Mouse (Mus musculus): ENCODE measurements at regions not wholly inside any gene's neighbourhood (a gene's known extent, or its start where the extent isn't known, plus 50 kb on each side); places are given as distances from the start of the nearest gene placed in this dataset.
A peak's percentile ranks its signal among the peaks of the same experiment; 100 is the strongest.

DNA sequence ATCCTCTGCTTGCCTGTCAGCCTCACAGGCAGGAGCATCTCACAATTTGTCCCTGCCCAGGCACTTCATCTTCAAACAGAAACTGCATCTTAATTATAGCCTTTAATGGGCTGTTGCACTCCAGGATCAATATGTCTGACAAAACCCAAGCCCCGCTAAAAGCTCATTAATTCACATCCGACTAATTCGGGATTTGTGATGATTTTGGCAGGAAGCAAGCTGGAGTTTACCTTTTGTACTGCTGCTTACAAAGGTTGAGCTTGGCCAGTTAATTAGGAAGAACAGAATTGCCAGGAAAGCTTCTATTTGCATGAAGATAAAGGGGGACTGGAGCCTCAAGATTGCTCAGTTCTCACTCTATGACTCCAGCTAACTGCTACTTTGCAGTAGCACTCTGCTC lies 596.6 kb upstream of the Sptlc3 start:
- Histone ChIP-seq H3K9me3 (ENCODE audit: control insufficient read depth, low read length) (no peaks in the 10 kb centered on the region), H3K27me3 (ENCODE audit: control insufficient read depth, insufficient read depth, low read length) (no peaks in the 10 kb centered on the region), H3K4me1 (ENCODE audit: control insufficient read depth, insufficient read depth, low read length) (no peaks in the 10 kb centered on the region), H3K4me2 (ENCODE audit: low read depth, low read length) (no peak overlapping the region), H3K9ac (replicated peaks; ENCODE audit: low read depth, low read length) (no peak overlapping the region), H3K36me3 (ENCODE audit: control insufficient read depth, insufficient read depth, low read length) (no peaks in the 10 kb centered on the region), H3K27ac (ENCODE audit: low read depth, low read length) (no peak overlapping the region), H3K4me3 (ENCODE audit: low read depth, low read length) (no peak overlapping the region)
- 12% methylated on average over 3 of the region's 3 CpGs for WGBS
- no peak for ATAC-seq (ENCODE audit: low read depth)

DNA sequence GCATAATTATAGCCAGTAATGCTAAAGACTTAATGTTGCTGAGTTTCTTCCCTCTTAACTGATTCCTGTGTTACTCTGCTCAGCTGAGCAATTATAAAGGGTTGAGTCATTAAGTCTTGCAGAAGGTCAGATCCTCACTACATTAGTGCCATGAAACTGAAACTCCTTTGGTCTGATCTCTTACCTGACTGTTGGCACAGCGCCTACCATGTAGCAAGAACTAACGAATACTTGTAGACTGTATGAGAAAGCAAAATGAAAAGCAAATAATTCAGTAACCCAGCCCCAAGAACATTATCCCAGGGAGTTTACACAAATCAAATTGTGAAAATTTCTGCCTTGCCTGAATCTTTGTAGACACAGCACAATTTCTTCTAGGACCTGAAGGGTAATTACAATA lies 556.5 kb upstream of the Sptlc3 start:
- WGBS: 87% methylated on average over 2 of the region's 2 CpGs
- H3K27me3 ChIP-seq (ENCODE audit: control insufficient read depth, insufficient read depth, low read length): no peaks in the 10 kb centered on the region
- no peak overlapping the region for H3K4me3 ChIP-seq (ENCODE audit: low read depth, low read length)
- no peak overlapping the region for H3K27ac ChIP-seq (ENCODE audit: low read depth, low read length)
- H3K4me2 ChIP-seq (ENCODE audit: low read depth, low read length): no peak overlapping the region
- H3K4me1 ChIP-seq (ENCODE audit: control insufficient read depth, insufficient read depth, low read length): no peaks in the 10 kb centered on the region
- H3K9me3 ChIP-seq (ENCODE audit: control insufficient read depth, low read length): no peaks in the 10 kb centered on the region
- no peak for ATAC-seq (ENCODE audit: low read depth)
- H3K9ac ChIP-seq (replicated peaks; ENCODE audit: low read depth, low read length): no peak overlapping the region
- no peaks in the 10 kb centered on the region for H3K36me3 ChIP-seq (ENCODE audit: control insufficient read depth, insufficient read depth, low read length)

DNA sequence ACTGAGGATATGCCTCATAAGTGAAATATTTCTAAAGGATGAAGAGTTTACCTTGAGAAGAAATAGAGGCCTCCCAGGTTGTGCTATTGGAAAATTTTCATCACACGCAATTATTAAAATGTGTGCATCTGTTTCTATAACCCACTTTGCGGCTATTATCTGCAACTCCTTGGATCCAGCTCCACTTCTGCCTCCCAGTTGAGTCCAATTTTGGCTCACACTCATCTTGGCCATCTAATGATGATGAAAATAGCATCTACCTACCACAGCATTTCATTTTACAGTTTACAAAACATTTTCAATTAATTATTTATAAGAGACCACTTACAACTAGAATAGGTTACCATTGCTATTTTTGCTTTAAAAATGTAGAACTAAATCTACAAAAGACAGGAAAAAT lies 554.3 kb upstream of the Sptlc3 start:
- H3K4me1 ChIP-seq (ENCODE audit: control insufficient read depth, insufficient read depth, low read length): no peaks in the 10 kb centered on the region
- no peaks in the 10 kb centered on the region for H3K36me3 ChIP-seq (ENCODE audit: control insufficient read depth, insufficient read depth, low read length)
- H3K27me3 ChIP-seq (ENCODE audit: control insufficient read depth, insufficient read depth, low read length): no peaks in the 10 kb centered on the region
- H3K27ac ChIP-seq (ENCODE audit: low read depth, low read length): no peak overlapping the region
- H3K9ac ChIP-seq (replicated peaks; ENCODE audit: low read depth, low read length): no peak overlapping the region
- no peak for ATAC-seq (ENCODE audit: low read depth)
- no peak overlapping the region for H3K4me3 ChIP-seq (ENCODE audit: low read depth, low read length)
- H3K4me2 ChIP-seq (ENCODE audit: low read depth, low read length): no peak overlapping the region
- H3K9me3 ChIP-seq (ENCODE audit: control insufficient read depth, low read length): no peaks in the 10 kb centered on the region
- WGBS: 89% methylated on average over 2 of the region's 2 CpGs

DNA sequence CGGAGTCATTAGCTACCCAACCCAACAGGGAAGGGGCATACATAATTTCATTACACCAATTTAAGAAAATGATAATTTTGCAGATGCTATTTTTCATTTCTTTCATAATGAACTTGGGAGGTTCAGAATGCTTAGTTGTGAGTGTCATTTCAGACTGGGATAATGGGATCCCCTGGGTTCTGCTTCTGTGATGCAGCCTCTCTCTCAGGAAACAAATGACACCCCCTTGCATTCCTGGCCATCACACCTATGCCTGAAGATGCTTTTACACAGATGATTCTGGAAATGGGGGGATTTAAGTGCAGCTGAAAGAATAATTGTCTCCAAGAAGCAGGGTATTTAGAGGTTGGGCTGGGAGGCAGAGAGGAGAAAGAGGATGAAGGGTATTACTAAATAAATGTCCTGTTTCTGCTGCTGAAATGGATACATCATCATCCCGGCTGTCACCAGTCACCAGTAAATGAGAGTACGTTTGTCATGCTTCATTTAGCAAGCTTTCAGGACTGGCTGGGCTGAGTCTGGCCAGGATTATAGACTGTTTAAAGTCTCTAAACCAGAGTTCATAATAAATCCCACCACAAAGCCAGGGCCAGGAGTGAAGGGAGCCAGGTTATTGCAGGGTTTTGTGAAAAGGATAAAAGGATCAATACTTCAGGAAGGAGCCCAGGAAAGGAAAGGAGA lies 527.5 kb upstream of the Sptlc3 start:
- no peaks in the 10 kb centered on the region for H3K4me1 ChIP-seq (ENCODE audit: control insufficient read depth, insufficient read depth, low read length)
- no peak overlapping the region for H3K27ac ChIP-seq (ENCODE audit: low read depth, low read length)
- H3K4me3 ChIP-seq (ENCODE audit: low read depth, low read length): no peak overlapping the region
- 28% methylated on average over 3 of the region's 3 CpGs for WGBS
- ATAC-seq (ENCODE audit: low read depth): peak; percentile 34; the same call in 1 of the 2 replicates
- no peaks in the 10 kb centered on the region for H3K36me3 ChIP-seq (ENCODE audit: control insufficient read depth, insufficient read depth, low read length)
- no peaks in the 10 kb centered on the region for H3K27me3 ChIP-seq (ENCODE audit: control insufficient read depth, insufficient read depth, low read length)
- no peak overlapping the region for H3K4me2 ChIP-seq (ENCODE audit: low read depth, low read length)
- no peaks in the 10 kb centered on the region for H3K9me3 ChIP-seq (ENCODE audit: control insufficient read depth, low read length)
- H3K9ac ChIP-seq (replicated peaks; ENCODE audit: low read depth, low read length): no peak overlapping the region

DNA sequence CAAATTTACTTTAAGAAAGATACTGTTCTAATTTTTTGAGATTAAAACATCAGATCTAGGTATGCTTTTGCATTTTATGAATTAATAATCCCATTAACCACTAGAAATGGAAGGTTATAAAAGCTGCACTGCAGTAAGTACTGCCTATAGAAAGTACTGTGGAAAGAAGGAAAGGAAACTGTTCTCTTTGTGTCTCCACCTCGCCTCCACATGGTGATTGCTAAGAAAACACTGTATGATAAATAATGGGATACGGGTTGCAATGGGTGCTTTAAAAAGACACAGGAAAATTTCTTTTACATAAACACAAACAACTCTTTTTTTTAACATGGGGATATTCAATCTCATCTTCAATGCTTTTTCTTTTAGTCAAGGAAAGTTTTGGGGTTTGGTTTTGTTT lies 519.2 kb upstream of the Sptlc3 start:
- Histone ChIP-seq H3K4me3 (ENCODE audit: low read depth, low read length) (no peak overlapping the region), H3K4me2 (ENCODE audit: low read depth, low read length) (no peak overlapping the region), H3K9me3 (ENCODE audit: control insufficient read depth, low read length) (no peaks in the 10 kb centered on the region), H3K27me3 (ENCODE audit: control insufficient read depth, insufficient read depth, low read length) (no peaks in the 10 kb centered on the region), H3K4me1 (ENCODE audit: control insufficient read depth, insufficient read depth, low read length) (no peaks in the 10 kb centered on the region), H3K27ac (ENCODE audit: low read depth, low read length) (no peak overlapping the region), H3K9ac (replicated peaks; ENCODE audit: low read depth, low read length) (no peak overlapping the region), H3K36me3 (ENCODE audit: control insufficient read depth, insufficient read depth, low read length) (no peaks in the 10 kb centered on the region)
- 51% methylated on average over 2 of the region's 2 CpGs for WGBS
- no peak for ATAC-seq (ENCODE audit: low read depth)

DNA sequence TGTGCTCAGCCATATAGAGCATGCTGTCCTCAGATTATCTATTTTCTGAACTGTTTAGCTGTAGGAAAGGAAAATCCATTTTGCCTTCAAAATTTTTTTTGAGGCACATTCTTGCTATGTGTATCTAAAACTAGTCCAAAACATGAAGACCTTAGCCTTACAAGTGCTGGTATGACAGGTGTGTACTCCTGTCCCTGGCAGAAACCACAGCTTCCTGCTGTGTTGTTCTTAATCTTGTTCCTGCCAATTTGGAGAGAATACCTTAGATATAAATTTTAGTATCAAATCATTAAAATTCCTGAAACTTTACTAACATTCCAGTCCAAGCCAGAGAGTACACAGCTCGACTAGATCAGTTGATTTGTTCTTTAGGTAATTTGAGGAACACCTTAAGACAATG lies 503.7 kb upstream of the Sptlc3 start:
- Histone ChIP-seq H3K4me2 (ENCODE audit: low read depth, low read length) (no peak overlapping the region), H3K9ac (replicated peaks; ENCODE audit: low read depth, low read length) (no peak overlapping the region), H3K4me3 (ENCODE audit: low read depth, low read length) (no peak overlapping the region), H3K27me3 (ENCODE audit: control insufficient read depth, insufficient read depth, low read length) (no peaks in the 10 kb centered on the region), H3K36me3 (ENCODE audit: control insufficient read depth, insufficient read depth, low read length) (no peaks in the 10 kb centered on the region), H3K27ac (ENCODE audit: low read depth, low read length) (no peak overlapping the region), H3K9me3 (ENCODE audit: control insufficient read depth, low read length) (no peaks in the 10 kb centered on the region), H3K4me1 (ENCODE audit: control insufficient read depth, insufficient read depth, low read length) (no peaks in the 10 kb centered on the region)
- WGBS: 40% methylated on average over 1 of the region's 1 CpGs
- no peak for ATAC-seq (ENCODE audit: low read depth)

GRCm38 (mm10) chr2:139032105-139032812 lies 461.5 kb upstream of the Sptlc3 start:
- Histone ChIP-seq H3K4me3 (ENCODE audit: low read depth, low read length) (no peak overlapping the region), H3K4me2 (ENCODE audit: low read depth, low read length) (no peak overlapping the region), H3K9ac (replicated peaks; ENCODE audit: low read depth, low read length) (no peak overlapping the region), H3K4me1 (ENCODE audit: control insufficient read depth, insufficient read depth, low read length) (no peaks in the 10 kb centered on the region), H3K27ac (ENCODE audit: low read depth, low read length) (no peak overlapping the region), H3K36me3 (ENCODE audit: control insufficient read depth, insufficient read depth, low read length) (no peaks in the 10 kb centered on the region), H3K9me3 (ENCODE audit: control insufficient read depth, low read length) (no peaks in the 10 kb centered on the region), H3K27me3 (ENCODE audit: control insufficient read depth, insufficient read depth, low read length) (no peaks in the 10 kb centered on the region)
- ATAC-seq (ENCODE audit: low read depth): no peak
- 65% methylated on average over 5 of the region's 5 CpGs for WGBS

DNA sequence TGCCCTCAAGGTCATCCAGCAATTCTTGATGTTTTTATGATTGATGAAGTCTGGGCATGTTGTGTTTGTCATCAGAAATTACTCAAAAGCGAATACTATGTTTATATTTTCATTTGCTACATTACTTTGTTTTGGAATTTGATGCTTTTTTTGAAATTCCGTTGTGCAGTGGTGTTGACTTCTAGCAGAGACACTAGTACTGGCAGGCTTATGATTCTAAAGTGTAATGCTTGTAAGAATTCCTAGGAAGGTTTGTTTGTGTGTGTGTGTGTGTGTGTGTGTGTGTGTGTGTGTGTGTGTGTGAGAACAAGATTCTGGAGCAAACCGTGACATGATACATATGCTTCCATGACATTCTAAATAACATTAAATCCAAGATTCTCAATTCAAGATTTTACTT lies 458.9 kb upstream of the Sptlc3 start:
- Histone ChIP-seq H3K36me3 (ENCODE audit: control insufficient read depth, insufficient read depth, low read length) (no peaks in the 10 kb centered on the region), H3K4me2 (ENCODE audit: low read depth, low read length) (no peak overlapping the region), H3K9ac (replicated peaks; ENCODE audit: low read depth, low read length) (no peak overlapping the region), H3K27ac (ENCODE audit: low read depth, low read length) (no peak overlapping the region), H3K4me3 (ENCODE audit: low read depth, low read length) (no peak overlapping the region), H3K27me3 (ENCODE audit: control insufficient read depth, insufficient read depth, low read length) (no peaks in the 10 kb centered on the region), H3K4me1 (ENCODE audit: control insufficient read depth, insufficient read depth, low read length) (no peaks in the 10 kb centered on the region), H3K9me3 (ENCODE audit: control insufficient read depth, low read length) (no peaks in the 10 kb centered on the region)
- no peak for ATAC-seq (ENCODE audit: low read depth)
- WGBS: 87% methylated on average over 3 of the region's 3 CpGs

DNA sequence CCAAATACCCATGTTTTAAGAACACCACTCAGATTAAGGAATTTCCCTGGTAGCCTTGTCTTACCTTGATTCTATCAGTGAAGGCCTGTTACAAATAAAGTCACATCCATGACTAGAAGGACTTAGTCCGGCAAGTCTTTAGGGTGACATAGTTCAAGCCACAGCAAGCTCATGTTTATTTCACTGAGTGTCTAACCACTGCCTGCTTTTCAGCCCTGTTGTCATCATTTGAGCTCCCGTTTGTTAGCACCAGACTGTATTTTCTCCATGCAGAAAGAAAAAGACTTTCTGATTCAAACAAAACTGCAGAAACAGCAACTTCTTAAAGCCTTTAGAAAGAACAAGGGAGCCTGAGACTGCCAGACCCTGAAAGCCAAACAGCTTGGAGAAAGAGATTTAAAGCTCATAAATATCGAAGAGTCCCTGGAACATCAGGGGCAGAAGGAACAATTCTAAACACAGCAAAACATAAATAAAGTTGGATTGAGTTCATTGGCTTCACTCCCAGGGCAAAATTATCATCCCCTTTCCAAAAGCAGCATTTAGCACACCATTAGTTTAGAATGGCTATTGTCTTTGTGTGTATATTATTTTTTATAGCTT lies 451.9 kb upstream of the Sptlc3 start:
- Histone ChIP-seq H3K4me2 (ENCODE audit: low read depth, low read length) (no peak overlapping the region), H3K9ac (replicated peaks; ENCODE audit: low read depth, low read length) (no peak overlapping the region), H3K4me1 (ENCODE audit: control insufficient read depth, insufficient read depth, low read length) (no peaks in the 10 kb centered on the region), H3K27ac (ENCODE audit: low read depth, low read length) (no peak overlapping the region), H3K27me3 (ENCODE audit: control insufficient read depth, insufficient read depth, low read length) (no peaks in the 10 kb centered on the region), H3K9me3 (ENCODE audit: control insufficient read depth, low read length) (no peaks in the 10 kb centered on the region), H3K4me3 (ENCODE audit: low read depth, low read length) (no peak overlapping the region), H3K36me3 (ENCODE audit: control insufficient read depth, insufficient read depth, low read length) (no peaks in the 10 kb centered on the region)
- ATAC-seq (ENCODE audit: low read depth): no peak
- 64% methylated on average over 3 of the region's 3 CpGs for WGBS
